Mouse (Mus musculus) spleen, adult 2 months (tissue): ENCODE measurements around the gene Rel.

Experiments
- CTCF ChIP-seq: fragments of 200-500 bp; IDR thresholded peaks from 2 replicates; pipeline ENCODE4 v1.5.1; 2011; ENCODE audit warnings: mild to moderate bottlenecking, inconsistent platforms; ENCODE audit not compliant: insufficient read depth, insufficient read length, insufficient replicate concordance; ENCODE audit errors: extremely low read depth
- POLR2A ChIP-seq: fragments of 200-500 bp; IDR thresholded peaks from 2 replicates; pipeline ENCODE4 v1.6.1; 2011; ENCODE audit warnings: low read depth, low read length, inconsistent platforms

- TF ChIP-seq CTCF (no peak), POLR2A (no peak)
Observed at GRCm38 (mm10) chr11:23803136-23803535, 32.4 kb upstream of the Rel start.
